Mouse (Mus musculus) retina, postnatal 7 days (tissue): Measurements from ENCODE around the gene Pam.

ENCODE experiments used
- DNase-seq: peaks from one replicate; pipeline ENCODE4 v3.0.0-alpha.2; 2012; ENCODE audit warnings: low read depth, low spot score

The Pam gene

DNA sequence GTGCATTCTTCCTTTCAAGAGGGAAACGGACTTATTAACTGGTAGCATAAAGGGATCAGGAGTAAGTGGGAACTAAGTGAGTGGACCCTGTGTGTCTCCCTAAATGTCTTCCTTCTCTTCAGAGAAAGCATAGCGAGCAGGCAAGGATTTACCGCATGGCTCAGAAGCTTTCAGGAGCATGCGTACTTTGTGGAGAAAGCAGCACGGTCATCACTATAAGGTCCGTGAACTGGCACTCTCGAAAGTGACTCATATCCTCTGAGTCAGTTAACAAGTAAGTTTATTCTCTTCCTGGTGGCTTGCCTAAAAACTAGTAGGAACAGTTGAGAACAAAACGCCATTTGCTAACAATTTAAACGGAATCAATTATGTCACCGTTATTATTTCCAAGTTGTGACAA, 184.6 kb downstream of the Pam start:
- DNase-seq = no peak

DNA sequence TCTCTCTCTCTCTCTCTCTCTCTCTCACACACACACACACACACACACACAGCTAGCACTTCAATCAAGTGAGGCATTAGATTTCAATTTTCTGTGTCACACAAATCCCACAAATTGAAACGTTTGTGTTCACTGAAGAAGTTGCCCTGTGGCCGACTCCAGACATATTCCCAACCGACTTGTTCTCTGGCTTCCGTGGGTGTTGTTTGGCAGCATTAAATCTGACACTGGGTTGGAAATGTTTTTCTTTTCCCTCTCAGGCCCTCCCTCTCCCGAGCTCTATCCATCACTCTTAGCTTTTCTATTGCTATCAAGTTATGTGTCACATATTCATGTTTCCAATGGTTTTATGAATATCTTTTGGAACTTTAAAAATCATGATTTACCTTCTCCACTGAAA, 185.9 kb downstream of the Pam start:
- no peak for DNase-seq

DNA sequence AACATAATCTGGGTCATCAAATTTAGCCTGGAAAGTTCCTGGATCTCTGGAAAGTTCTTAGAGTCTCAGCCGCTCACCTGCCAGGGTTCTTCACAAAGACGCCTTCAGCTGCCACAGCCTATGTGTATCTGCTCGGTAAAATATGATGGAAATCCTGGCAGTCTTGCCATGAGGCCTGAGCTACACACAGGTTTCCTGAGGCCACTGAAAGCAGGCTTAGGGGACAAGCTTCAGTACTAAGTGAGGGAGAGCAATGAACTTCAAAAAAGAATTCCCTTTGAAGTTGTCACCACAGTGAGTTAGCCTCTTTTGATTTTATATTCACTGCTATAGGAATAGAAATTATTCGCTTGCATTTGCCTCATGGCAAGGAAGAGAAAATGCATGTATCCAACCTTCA, 186.7 kb downstream of the Pam start:
- DNase-seq = no peak

DNA sequence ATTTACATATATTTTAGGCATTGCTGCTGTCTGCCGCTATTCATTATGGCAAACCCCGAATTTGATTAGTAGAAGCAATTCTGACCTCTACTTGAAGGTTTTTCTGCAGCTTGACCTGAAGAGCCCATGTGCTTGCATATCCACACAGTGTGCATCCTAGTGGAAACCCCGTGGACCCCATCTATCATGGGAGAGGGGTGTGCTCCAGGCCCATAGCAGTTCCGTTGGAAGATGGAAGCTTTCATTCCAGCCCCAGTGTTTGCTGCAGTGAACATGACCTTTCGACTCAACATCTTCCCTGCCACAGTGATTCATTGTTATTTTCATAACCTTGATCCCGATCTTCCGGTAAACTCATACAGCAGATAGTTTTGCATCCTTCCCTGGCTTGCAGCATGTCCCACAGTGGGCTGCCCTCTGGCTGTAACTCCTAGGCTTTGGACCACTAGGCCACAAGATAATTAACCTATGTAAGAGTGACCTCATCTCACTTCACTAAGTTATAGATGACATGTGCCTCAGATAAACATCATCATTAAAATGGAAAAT, 191.5 kb downstream of the Pam start:
- no peak for DNase-seq

DNA sequence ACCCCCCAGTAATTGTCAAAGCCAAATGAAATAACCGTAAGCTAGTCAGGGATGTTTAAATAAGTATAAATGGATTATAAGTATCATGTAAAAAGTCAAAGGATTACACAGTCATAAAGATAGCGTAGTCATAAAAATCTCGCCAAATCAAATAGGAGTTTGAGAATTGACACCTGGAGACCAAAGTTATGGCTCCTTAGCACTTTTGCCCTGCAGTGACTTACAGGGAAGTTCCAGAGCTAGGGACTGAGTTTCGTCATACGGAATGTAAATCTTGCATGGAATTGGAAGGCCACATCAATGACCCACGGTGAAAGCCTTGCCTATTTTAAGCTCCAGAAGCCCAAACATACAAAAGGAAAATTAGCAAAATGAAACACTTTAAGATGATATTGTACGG, 192.6 kb downstream of the Pam start:
- no peak for DNase-seq

DNA sequence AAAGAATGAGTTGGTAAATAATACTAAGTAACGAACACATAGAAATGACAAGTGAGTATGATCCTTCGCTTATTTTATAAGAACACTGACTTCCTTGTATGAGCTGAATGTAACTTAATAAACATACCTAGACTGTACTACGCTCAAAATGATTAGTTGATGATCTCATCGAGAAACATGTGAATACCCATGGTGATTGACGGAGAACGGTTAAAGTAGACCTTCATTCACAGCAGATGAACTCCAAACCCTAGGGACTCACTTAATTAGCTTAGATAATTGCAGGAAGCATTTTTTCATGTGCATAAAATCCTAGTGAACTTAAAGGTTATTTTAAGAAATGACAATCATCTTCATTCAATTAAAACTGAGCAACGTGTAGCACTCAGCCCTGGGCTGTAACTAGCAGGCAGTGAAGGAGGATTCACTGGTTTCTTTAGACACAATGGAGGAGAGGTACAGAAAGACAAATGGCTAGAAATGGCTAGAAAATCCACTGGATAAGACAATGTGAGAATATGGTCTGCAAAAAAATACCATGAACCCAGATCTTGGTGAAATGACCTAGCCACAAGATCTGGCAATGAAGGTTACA, 194.8 kb downstream of the Pam start:
- no peak for DNase-seq

DNA sequence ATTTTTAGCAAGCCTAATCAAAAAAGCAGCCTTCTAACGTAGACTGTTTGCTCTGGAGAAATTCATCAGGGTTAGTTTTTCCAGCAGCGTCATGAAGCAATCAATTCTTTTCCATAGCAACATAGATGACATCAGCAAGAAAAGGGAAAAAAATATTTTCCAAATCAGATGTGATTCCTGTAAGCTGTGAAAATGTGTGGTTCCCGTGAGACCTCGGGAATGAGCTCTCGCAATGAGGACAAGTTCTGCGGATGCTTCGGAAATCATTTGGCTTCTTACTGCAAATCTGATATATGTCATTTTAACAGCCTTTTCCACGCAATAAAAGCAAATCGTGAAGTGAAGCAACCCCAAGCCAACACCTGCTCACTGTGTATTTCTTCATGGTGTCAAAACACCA, 207.9 kb downstream of the Pam start:
- DNase-seq = no peak

DNA sequence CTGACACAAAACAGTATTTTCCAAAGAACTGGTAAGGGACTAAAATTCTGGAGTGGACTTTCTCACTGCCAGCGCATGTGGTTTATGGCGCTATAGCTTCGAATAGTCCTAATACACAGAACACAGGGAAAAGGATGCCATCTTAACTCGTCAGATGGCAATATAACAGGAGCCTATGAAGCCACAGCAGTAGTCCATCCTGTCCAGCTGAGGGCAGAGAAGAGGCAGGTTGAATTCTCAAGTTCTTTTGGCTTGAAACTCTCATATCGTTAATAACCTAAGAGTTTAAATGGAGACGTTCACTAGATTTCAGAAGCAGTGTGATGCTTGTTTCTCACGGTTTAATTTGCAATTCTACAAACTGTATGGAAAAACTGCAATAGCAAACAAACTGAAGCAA, 211.9 kb downstream of the Pam start:
- no peak for DNase-seq

DNA sequence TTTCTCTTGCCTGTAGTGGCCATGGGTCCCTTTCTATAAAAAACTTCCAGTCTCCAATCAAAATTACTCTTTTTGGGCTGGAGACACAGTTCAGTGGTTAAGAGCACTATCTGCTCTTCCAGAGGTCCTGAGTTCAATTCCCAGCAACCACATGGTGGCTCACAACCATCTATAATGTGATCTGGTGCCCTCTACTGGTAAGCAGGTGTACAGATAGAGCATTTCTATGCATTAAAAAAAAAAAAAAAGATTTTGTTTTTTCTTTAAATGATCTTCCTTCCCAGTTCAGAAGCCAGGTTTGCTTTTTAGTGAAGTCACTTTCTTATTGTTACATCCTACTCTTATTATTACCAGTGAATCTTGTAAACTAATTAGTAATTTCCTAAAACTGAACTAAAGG, 218.4 kb downstream of the Pam start:
- no peak for DNase-seq

DNA sequence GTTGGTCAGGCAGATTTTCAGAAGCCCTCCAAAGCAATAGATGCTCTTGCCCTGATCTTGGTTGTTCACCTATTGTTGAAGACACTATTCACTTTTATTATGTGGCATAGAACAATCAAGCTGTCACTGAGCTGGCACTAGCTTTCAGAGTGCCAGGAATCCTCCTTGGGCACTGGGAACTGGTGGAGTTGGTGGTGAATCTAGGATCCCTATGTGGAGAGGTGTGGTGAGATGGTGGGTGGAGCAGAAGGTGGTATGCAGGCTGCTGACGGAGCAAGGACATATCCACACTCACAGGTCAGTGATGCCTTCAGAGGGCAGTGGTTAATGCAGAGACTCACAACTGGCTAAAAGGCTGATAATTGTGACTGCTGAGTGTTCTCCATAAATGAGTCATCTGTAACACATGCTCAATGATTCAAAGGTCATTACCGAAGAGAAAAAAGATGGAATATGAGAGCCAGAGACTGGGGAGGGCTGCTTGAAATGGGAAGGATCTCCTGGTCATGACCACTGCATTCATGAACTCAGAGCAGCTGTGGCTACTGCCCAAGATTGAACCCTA, 221.9 kb downstream of the Pam start:
- no peak for DNase-seq

DNA sequence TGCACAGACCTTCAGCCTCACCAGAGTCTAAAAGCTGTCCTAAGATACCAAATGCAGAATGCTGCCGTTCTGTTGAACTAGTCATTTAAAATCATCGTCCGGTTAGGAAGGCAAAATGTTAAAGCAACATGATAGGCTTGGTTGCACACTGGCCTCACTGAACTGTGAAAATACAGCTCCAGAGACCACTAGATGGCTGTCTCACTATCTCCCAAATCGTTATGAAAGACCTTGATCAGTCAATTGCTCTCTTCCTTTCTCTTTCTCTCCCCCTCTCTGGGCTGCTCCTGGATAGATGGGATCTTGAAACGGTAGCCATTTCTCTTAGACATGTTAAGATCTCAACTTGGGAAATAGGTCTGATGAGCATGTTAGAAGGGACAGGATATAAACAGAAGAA, 223.0 kb downstream of the Pam start:
- no peak for DNase-seq

DNA sequence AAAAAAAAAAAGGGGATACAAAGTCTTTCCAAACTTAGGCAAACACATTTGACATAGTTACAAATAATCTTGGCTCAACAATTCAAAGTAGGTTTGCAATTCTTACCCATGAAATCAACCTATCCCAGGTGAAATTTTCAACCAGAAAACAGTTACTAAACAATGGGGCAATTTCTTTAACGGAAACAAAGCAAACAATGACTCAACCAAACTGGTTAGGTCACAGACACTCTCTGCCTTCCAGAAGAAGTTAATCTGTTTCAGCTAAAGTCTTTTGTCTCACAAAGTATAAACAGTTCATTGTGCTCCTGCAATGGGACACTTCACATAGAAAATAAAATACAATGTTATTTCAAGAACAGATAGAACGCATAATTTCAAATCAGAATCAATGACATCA, 223.4 kb downstream of the Pam start:
- no peak for DNase-seq

DNA sequence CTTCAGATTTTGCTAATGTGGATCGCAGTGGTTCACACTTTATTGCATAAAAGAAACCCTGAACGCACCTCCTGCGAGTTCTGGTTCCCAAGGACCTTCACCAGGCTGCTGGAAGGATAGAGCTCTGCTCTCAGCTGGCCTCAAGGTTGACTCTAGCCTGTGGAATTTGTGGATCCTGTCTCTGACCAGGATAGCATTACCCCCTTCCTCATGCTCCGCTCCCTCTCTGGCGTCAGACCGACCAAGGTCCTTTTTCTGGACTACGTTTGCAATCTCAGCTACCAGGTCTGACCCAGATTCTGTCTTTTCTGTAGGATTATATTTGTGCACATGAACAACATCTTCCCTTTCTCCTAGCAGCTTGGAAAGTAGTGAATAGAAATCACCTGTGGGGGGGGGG, 231.3 kb downstream of the Pam start:
- DNase-seq = no peak

DNA sequence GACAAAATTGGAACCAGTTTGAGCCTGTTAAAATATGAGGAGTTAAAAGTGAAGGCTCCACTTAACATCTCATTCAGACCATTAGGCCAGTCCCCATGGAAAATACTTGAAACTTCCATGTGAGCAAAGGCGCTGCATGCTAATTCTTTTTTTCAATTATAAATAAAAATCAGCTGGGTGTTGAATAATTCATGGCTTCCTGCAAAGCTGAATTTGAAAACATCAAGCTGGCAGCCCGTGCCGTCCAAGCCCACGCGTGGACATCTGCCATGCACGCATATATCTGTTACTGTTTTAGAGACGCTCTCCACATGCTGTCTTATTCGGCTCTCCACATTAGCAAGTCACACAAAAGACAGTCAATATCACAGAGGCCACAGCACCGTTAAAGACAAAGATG, 232.3 kb downstream of the Pam start:
- no peak for DNase-seq

DNA sequence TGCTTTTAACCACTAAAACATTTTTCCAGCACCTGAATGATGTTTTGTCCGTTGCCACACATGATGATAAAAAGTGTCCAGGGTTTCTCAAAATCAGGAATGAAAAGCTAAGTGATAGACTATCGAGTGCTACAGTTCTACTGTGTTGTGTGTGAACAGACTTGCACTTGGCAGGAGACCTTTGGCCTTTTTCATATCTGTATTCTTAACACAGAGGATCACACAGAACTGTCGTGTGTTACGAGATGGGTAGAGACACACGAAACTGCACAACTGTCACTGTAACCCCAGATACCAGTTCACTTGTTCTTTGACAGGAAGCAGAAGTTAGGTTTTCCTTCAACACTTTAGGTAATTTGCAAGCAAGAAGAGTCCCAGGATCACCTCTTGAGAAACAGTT, 232.7 kb downstream of the Pam start:
- no peak for DNase-seq

DNA sequence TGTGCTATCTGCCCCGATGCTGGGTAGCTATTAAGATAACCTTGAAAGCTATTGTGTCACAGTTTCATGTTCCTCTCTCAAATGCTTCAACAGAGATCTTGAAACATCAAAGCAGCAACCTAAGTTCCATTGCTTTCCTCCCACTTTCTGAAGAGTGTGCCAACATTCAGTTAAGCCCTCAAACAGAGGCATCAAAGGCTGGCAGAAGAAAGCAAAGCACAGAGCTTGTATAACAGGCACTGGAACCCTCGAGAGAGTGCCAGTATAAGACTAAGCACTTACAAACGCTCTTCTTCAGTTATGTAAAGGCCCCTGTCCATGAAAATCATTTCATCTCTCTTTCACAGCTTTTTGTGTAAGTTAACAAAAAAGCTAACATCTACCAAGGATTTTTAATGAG, 241.2 kb downstream of the Pam start:
- no peak for DNase-seq

DNA sequence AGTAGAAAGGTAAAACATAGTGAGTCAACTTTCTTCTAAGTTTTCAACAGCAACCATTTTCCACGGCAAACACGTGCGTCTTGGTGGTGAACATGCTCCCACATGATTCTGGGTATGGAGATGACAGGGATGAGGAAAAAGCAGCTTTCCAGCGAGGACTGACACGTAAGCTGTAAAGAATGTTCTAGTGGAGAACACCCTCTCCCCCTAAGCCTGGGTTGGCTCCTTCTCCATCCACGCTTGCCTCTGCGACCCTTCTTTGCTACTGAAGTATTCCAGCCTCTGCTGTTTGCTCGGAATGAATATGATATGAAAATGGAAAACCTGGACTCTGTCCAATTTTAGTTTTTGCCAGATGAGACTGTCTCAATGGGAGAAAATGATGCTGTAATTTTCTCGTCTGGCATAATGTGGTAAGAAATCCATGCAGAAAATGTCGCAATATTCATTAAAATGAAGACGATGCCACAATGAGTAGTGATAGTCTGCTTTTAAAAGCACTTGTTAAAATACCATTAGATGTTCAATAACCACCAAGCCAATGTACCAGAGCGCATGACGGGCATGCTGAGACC, 243.8 kb downstream of the Pam start:
- no peak for DNase-seq

DNA sequence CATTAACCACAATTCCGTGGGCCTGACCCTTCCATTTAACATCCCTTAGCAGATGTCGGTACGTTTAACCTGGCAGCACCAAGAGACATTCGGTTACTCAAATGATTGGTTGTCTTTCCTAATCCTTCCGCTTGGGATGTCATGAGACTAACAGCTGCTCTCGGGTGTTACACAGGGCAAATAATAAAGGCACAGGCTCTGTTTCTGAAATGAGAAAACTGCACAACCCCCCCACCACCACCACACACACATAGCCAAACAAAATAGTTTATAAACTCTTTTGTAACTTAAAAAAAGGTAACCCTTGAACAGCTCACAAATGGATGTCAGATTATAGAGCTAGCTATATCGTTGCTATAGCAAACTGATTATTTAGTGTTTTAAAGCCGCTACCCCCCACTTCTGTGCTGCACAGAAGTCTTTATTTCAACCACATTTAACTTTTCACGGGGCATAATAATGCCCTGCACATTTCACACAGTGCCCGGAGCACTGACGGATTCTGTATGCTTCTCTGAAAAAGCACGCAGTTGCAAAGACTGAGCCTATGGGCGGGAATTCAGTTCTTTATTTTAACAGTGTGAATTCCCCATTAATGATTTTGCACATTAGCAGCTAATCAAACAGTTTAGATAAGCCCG, 246.7 kb downstream of the Pam start:
- no peak for DNase-seq

DNA sequence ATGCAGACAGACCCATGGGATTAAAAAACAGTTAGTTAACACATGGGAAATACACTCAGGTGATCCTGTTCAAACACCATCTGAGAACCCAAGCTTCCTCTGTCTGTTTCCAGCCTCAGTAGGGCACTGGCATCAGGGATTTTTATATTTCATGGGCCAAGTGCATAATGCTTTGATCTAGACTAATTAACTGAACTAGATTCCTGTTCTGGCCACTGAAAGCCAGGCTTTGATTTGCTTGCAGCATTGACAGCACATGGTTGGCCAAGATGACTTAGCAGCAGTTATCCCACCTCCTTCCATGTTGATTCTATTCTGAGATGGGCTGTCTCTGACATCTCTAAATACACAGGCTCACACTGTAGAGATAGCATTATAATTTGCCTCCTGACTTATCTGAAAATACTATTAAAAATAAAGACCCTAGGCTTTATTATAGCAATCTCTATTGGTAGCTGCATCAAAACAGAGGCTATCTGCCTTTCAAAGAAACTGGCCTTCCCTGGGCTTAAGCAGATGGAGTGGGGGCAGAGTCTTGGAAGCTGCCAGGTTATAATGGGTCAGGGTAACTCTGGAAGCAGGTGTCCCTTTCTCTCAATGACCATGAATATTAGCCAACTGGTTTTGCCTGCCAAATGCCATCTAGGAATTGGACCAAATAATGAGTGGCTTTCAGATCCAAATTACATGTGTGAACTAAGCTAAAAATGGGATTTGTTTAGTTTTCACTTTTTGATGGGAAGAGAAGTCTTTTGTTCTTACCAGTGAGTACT, 252.0 kb downstream of the Pam start:
- DNase-seq = no peak

DNA sequence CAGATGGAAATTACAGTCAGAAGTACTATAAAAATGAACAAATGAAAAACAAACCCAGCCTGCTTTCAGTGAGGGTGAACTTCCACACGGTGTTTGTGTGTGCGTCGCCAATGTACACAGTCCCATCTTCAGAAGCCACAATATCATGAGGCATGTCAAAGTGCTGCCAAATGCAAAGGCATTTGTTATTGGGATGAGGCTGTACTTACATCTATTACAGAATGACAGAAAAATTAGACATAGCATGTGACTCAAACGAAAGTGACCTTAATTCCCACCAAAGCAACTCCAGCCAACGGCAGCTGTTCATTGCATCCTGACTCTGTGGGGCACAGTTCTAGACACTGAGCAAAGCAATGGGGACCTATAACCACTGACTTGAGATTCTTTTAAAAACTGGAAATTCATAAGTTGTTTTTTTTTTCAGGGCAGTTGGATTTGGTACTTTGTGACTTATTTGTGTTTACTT, 261.1 kb downstream of the Pam start:
- DNase-seq = no peak

DNA sequence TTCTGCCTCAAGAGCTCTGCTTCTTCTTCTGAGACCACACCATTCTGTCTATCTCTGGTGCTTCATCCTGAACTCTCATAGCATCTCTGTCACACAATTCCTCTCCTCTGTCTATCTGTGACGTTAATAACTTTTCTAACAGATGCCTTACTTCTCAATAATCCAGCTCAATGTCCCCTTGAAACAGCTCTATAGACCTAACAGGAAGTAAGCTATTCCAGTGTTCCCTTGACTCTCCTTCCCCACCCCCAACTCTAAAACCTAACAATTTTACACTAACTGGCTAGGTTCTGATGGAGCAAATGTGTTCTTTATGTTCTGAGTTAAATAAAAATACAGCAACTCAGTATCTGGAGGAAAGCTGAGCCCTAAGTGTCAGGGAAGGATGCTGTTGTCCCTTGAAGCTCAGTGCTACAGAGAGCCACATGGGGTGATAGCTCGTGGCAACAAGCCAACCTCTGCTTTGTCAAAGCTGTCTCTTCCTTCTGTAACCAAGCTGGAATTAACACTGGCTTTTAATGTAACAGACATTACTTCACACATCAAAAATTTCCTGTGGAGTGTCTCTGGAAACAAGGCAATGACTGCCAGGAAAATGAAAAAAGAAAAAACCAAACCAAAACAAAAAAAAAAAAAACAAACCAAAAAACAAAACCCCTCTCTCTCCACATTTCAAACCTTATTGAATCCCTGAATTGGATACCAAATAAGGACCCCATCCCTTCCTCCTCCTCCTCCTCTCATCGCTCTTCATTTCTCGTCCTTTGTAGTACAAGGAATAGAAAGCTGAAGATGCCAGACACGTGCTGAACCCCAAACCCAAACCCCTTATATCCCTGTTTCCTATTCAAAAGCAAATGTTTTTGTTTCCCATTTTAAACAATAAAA, 261.7 kb downstream of the Pam start:
- no peak for DNase-seq
